Mouse (Mus musculus): Measurements from ENCODE around the gene Clec3a. TPM values are rescaled to one million over a fixed set of nuclear protein-coding genes. Genes with fewer than 3 reads are reported as not detected.

Clec3a gene
- polyA plus RNA-seq (2012; rRNA removed) = not detected in 2 replicates

GRCm38 (mm10) chr8:114417786-114418185 lies at the start of gene Clec3a:
Clec3a (plus strand) TSS chr8:114418086.

GRCm38 (mm10) chr8:114439334-114440204 lies 21.7 kb downstream of the Clec3a start, which contains the start of gene Wwox:
Wwox (plus strand) TSS chr8:114439655.

Other genes starting within 250 kb of the Clec3a start
- not detected in 2 replicates for gene Vat1l, start 212.5 kb upstream of the Clec3a start, polyA plus RNA-seq (2012; rRNA removed)
- gene Wwox, start 21.6 kb downstream of the Clec3a start, polyA plus RNA-seq (2012; rRNA removed) = 17.3 and 18.1 TPM in 2 replicates

All from ovary, adult 2 months (tissue).